Mouse (Mus musculus) megakaryocyte, adult 5-6 weeks (primary cell): ENCODE results near the gene Zcwpw1. TPM values are rescaled to one million over a fixed set of nuclear protein-coding genes. Genes with fewer than 3 reads are reported as not detected.
"Not testable (repeated sequence)": the region's sequence is repeated elsewhere in the genome, so short reads cannot be mapped to it uniquely, and the experiment has no call there.

Source experiments
- ATAC-seq: 2 replicates; pipeline ENCODE4 v1.8.0; 2016; ENCODE audit warnings: mild to moderate bottlenecking, inconsistent platforms; ENCODE audit not compliant: poor library complexity, severe bottlenecking
- total RNA-seq, 2 experiments: library from RNA; stranded (forward) in 1 of 2; stranded (reverse) in 1 of 2; fragments of 153-499, 151-499 nt in 1 of 2; fragments of 221-1000, 200-1000 nt in 1 of 2; gene quantifications; 2 replicates each; pipeline versions ENCODE4 v1.2.3 to v1.2.4; 2015 to 2017

Zcwpw1 gene
- total RNA-seq, 2 experiments from 2014 or later = 6.4 to 16.1 TPM

DNA sequence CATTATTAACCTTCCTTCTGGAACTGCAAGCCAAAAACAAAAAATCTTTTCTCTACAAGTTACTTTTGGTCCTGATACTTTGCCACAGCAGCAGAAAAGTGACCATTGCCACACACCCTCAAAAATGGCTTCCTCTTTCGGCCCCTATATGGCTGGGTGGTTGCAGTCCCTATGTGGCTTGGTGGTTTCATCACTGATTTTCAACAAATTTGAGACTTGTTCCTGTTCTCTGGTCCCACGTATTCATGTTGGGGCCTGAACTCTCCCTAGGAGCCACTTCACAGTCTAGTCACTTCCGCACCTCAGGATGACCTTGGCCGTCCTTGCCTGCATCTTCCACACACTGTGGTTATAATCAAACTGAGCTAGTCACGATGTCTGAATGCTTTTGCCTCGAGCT, 41.1 kb downstream of the Zcwpw1 start:
- peak; percentile 77 for ATAC-seq

DNA sequence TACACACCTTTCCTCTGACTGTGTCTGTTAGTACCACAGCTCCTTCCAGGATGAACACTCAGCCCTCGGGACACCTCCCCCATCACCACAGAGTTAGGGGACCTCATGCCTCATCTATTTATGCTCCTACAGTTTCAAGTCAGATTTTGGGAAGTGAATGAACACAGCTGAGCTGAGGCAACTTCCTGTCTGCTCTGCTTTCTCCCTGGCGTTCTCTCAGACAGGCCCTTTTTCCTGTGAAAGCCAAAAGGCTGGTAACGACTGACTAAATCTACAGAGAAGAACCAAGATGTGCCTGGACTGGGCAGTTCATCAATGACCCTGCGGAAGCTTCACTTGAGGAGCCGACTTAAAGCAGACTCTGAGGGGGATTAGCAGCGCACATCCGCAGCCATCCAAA, 42.6 kb downstream of the Zcwpw1 start:
- ATAC-seq = peak; percentile 20; the same call in 1 of the 2 replicates

DNA sequence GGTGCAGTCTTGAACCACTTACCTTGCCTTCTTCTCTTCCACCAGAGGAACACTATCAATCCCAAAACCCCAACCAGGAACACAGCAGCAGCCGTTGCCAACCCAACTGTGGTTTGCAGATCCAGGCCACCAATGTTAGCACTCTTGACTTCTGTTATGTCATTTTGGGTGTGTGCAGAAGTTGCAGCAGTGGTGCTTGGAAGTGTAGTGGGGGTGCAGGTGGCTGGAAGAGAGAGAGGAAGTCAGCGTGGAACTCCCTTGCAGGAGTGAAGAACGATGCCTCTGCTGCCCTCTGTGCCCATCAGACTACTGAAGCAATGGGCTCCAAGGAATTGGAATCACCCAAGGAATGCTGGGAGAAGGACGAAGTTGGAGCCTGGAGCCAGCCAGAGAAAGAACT, 43.5 kb downstream of the Zcwpw1 start:
- peak; percentile 46 for ATAC-seq

GRCm38 (mm10) chr5:137831506-137831905, 43.9 kb downstream of the Zcwpw1 start:
- ATAC-seq = peak; percentile 22

DNA sequence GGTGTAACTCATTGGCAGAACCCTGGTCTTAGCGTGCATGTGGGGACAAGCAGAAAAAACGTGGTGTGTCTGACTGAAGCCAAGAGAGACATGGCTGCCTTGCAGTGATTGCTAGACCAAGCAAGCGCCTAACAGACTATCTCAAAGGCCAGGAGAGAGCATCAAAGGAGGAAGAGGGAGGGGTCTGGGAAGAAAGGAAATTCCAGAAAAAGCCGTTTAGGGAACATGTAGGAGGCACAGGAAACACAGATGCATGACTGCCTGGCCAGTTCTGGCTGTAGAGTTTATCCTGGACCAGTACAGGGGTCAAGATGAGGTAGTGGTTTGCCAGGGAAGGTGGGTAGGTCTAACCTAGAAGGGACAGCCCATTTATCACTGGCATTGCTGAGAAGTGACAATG, 45.9 kb downstream of the Zcwpw1 start:
- no peak for ATAC-seq

GRCm38 (mm10) chr5:137835966-137836520, 48.4 kb downstream of the Zcwpw1 start, which contains the start of gene Pilra:
TSS of gene Pilra (minus strand) at chr5:137836281.
- ATAC-seq = peak; percentile 83

DNA sequence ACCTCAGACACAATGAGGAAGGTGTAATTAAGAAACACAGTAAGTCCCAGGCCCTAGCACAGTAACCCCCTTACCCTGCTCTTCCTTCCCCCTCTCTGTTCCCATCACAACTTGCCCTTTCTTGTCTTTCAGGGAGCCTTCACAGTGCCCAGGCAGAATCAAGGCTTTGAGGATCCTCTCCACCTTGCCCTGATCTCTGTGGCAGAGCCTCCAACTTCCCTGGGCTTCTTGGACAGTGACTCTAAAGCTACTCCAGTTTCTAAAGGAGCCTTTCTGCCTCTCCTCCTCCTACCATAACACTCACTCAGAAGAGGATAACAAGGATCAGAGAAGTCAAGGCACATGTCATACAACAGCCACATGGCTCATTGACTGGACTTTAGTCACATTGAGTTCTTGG, 49.0 kb downstream of the Zcwpw1 start:
- ATAC-seq = peak; percentile 18

DNA sequence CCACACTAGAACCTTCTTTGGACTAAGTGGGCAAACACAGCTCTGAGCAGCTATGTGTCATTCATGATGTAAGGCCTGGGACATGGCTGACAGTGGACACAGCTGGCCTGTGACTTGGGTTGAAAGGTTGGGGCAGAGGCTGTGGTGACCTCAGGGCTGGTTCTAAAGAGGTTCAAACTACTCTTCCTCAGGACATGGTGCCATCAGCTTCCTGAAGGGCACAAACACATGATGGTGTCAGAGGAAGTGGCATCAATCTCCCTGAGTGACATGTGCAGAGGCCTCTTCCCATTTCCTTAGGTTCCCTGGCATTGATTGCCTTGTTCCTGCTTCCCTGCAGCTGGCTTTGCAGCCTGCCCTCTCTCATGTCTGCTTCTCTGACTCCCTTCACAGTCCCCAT, 49.5 kb downstream of the Zcwpw1 start:
- ATAC-seq = peak; percentile 65

GRCm38 (mm10) chr5:137850313-137850712, 62.7 kb downstream of the Zcwpw1 start:
- ATAC-seq = peak; percentile 62

DNA sequence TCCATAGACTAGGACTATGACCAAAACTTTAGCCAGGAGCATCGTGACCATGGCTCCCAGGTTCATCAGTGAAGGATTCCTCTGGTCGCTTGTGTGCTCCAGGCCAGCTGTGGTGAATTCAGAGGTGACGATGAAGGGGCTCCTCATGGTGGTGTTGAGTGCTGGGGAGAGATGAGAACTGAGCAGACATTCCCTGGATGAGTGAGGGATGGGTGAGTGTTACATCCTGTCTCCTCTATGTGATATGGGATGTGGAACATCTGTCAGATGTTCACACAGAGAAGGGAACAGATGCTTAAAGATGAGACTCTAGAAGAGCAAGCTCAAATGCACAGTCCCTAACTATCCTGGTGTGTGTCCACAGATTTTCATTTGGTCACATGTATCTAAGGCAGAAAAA, 67.3 kb downstream of the Zcwpw1 start:
- not testable (repeated sequence) for ATAC-seq

DNA sequence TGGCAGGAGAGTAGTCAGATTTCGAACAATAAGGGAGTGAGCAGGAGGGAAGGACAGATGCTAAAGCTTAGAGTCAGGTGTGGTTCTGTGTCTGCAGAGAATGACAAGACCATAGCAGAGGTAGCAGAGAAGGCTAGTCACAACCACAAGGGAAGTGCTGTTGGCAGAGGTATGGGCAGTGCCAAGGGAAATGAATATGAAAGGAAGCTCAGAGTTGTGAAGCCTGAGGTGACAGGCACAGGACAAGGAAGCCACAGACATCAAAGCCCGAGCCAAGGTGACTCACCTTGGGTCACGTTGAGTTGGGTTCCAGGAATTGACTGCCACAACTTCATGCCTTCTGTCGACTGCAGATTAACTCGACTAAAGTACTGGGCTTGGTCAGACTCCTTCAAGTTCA, 69.3 kb downstream of the Zcwpw1 start:
- peak; percentile 54 for ATAC-seq

- peak; percentile 88 for ATAC-seq
These were observed 70.5 kb downstream of the Zcwpw1 start, which contains the start of gene Pilrb1 for GRCm38 (mm10) chr5:137857960-137858710. TSS of gene Pilrb1 (minus strand) at chr5:137858106.

GRCm38 (mm10) chr5:137864008-137864407, 76.4 kb downstream of the Zcwpw1 start:
- peak; percentile 70; the same call in 1 of the 2 replicates for ATAC-seq

DNA sequence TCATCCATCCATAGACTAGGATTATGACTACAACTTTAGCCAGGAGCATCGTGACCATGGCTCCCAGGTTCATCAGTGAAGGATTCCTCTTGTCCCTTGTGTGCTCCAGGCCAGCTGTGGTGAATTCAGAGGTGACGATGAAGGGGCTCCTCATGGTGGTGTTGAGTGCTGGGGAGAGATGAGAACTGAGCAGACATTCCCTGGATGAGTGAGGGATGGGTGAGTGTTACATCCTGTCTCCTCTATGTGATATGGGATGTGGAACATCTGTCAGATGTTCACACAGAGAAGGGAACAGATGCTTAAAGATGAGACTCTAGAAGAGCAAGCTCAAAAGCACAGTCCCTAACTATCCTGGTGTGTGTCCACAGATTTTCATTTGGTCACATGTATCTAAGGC, 81.0 kb downstream of the Zcwpw1 start:
- not testable (repeated sequence) for ATAC-seq

GRCm38 (mm10) chr5:137871644-137872380, 84.2 kb downstream of the Zcwpw1 start, which contains the start of gene Pilrb2:
TSS of gene Pilrb2 (minus strand) at chr5:137871815.
- ATAC-seq = peak; percentile 89

Other genes starting within 250 kb of the Zcwpw1 start
- gene Actl6b, start 234.3 kb upstream of the Zcwpw1 start, total RNA-seq (2015) = not detected in 2 replicates
- gene Actl6b, start 234.3 kb upstream of the Zcwpw1 start, total RNA-seq (2017) = not detected in 2 replicates
- gene Tfr2, start 218.0 kb upstream of the Zcwpw1 start, total RNA-seq (2015) = 0.89 and 1.0 TPM in 2 replicates
- 1.3 and 2.5 TPM in 2 replicates for gene Tfr2, start 218.0 kb upstream of the Zcwpw1 start, total RNA-seq (2017)
- 60.5 and 64.2 TPM in 2 replicates for gene Mospd3, start 186.7 kb upstream of the Zcwpw1 start, total RNA-seq (2015)
- 6.4 and 10.6 TPM in 2 replicates for gene Mospd3, start 186.7 kb upstream of the Zcwpw1 start, total RNA-seq (2017)
- gene Pcolce, start 174.0 kb upstream of the Zcwpw1 start, total RNA-seq (2015) = 0.40 and 1.0 TPM in 2 replicates
- gene Pcolce, start 174.0 kb upstream of the Zcwpw1 start, total RNA-seq (2017) = 0.51 TPM in 1 of 2 replicates, not detected in the other
- gene Fbxo24, start 158.8 kb upstream of the Zcwpw1 start, total RNA-seq (2015) = 0.18 TPM in 1 of 2 replicates, not detected in the other
- 0.37 TPM in 1 of 2 replicates, not detected in the other for gene Fbxo24, start 158.8 kb upstream of the Zcwpw1 start, total RNA-seq (2017)
- 76.5 and 93.0 TPM in 2 replicates for gene Lrch4, start 158.7 kb upstream of the Zcwpw1 start, total RNA-seq (2015)
- gene Lrch4, start 158.7 kb upstream of the Zcwpw1 start, total RNA-seq (2017) = 57.1 and 66.7 TPM in 2 replicates
- gene Gm20605, start 158.6 kb upstream of the Zcwpw1 start, total RNA-seq (2015) = 8.1 and 10.2 TPM in 2 replicates
- 5.7 and 18.8 TPM in 2 replicates for gene Gm20605, start 158.6 kb upstream of the Zcwpw1 start, total RNA-seq (2017)
- gene Sap25, start 146.5 kb upstream of the Zcwpw1 start, total RNA-seq (2015) = 59.9 and 97.5 TPM in 2 replicates
- 27.8 and 35.6 TPM in 2 replicates for gene Sap25, start 146.5 kb upstream of the Zcwpw1 start, total RNA-seq (2017)
- not detected in 2 replicates for gene Irs3, start 142.1 kb upstream of the Zcwpw1 start, total RNA-seq (2015)
- not detected in 2 replicates for gene Irs3, start 142.1 kb upstream of the Zcwpw1 start, total RNA-seq (2017)
- 19.3 and 19.9 TPM in 2 replicates for gene Agfg2, start 103.1 kb upstream of the Zcwpw1 start, total RNA-seq (2015)
- 16.6 and 18.3 TPM in 2 replicates for gene Agfg2, start 103.1 kb upstream of the Zcwpw1 start, total RNA-seq (2017)
- 0.21 and 0.27 TPM in 2 replicates for gene Nyap1, start 46.2 kb upstream of the Zcwpw1 start, total RNA-seq (2015)
- 0.84 and 1.1 TPM in 2 replicates for gene Nyap1, start 46.2 kb upstream of the Zcwpw1 start, total RNA-seq (2017)
- gene Tsc22d4, start 42.1 kb upstream of the Zcwpw1 start, total RNA-seq (2015) = 55.9 and 74.7 TPM in 2 replicates
- 112 and 113 TPM in 2 replicates for gene Tsc22d4, start 42.1 kb upstream of the Zcwpw1 start, total RNA-seq (2017)
- 48.6 and 55.3 TPM in 2 replicates for gene Ppp1r35, start 8.9 kb upstream of the Zcwpw1 start, total RNA-seq (2015)
- gene Ppp1r35, start 8.9 kb upstream of the Zcwpw1 start, total RNA-seq (2017) = 34.1 and 40.1 TPM in 2 replicates
- gene Mepce, start 143 bp upstream of the Zcwpw1 start, total RNA-seq (2015) = 20.9 and 24.0 TPM in 2 replicates
- 16.2 and 22.8 TPM in 2 replicates for gene Mepce, start 143 bp upstream of the Zcwpw1 start, total RNA-seq (2017)
- gene Pilra, start 48.5 kb downstream of the Zcwpw1 start, total RNA-seq (2015) = 65.2 and 103 TPM in 2 replicates
- gene Pilra, start 48.5 kb downstream of the Zcwpw1 start, total RNA-seq (2017) = 95.8 and 100 TPM in 2 replicates
- gene Pilrb1, start 70.3 kb downstream of the Zcwpw1 start, total RNA-seq (2015) = 94.9 and 109 TPM in 2 replicates
- gene Pilrb1, start 70.3 kb downstream of the Zcwpw1 start, total RNA-seq (2017) = 82.8 and 86.5 TPM in 2 replicates
- gene Pilrb2, start 84.0 kb downstream of the Zcwpw1 start, total RNA-seq (2015) = 106 and 132 TPM in 2 replicates
- 62.6 and 73.1 TPM in 2 replicates for gene Pilrb2, start 84.0 kb downstream of the Zcwpw1 start, total RNA-seq (2017)
- gene Cyp3a13, start 133.8 kb downstream of the Zcwpw1 start, total RNA-seq (2015) = not detected in 2 replicates
- not detected in 2 replicates for gene Cyp3a13, start 133.8 kb downstream of the Zcwpw1 start, total RNA-seq (2017)
- not detected in 2 replicates for gene Gjc3, start 175.3 kb downstream of the Zcwpw1 start, total RNA-seq (2015)
- not detected in 2 replicates for gene Gjc3, start 175.3 kb downstream of the Zcwpw1 start, total RNA-seq (2017)
- not detected in 2 replicates for gene Azgp1, start 193.7 kb downstream of the Zcwpw1 start, total RNA-seq (2015)
- gene Azgp1, start 193.7 kb downstream of the Zcwpw1 start, total RNA-seq (2017) = not detected in 2 replicates
- gene Smok3a, start 233.5 kb downstream of the Zcwpw1 start, total RNA-seq (2015) = not detected in 2 replicates
- not detected in 2 replicates for gene Smok3a, start 233.5 kb downstream of the Zcwpw1 start, total RNA-seq (2017)
- not detected in 2 replicates for gene Smok3b, start 233.6 kb downstream of the Zcwpw1 start, total RNA-seq (2015)
- gene Smok3b, start 233.6 kb downstream of the Zcwpw1 start, total RNA-seq (2017) = not detected in 2 replicates